Mouse (Mus musculus) megakaryocyte, embryonic 14.5 days (primary cell): ENCODE results near the gene Plscr5. TPM values are rescaled to one million over a fixed set of nuclear protein-coding genes. Genes with fewer than 3 reads are reported as not detected.

Experiments
- H3K27me3 ChIP-seq: replicated peaks from 2 replicates; pipeline ENCODE3; 2012; ENCODE audit warnings: inconsistent platforms
- H3K36me3 ChIP-seq: replicated peaks from 2 replicates; pipeline ENCODE3; 2012; ENCODE audit warnings: low read length, inconsistent platforms, mixed read lengths
- H3K4me1 ChIP-seq: 2 replicates; pipeline ENCODE4 v1.6.1; 2012; ENCODE audit warnings: inconsistent platforms
- H3K4me3 ChIP-seq: replicated peaks from 2 replicates; pipeline ENCODE3; 2012; ENCODE audit warnings: moderate library complexity, mild to moderate bottlenecking, inconsistent platforms
- H3K9me3 ChIP-seq: 2 replicates; pipeline ENCODE4 v1.6.1; 2012; ENCODE audit warnings: inconsistent platforms
- FLI1 ChIP-seq: IDR thresholded peaks from 2 replicates; pipeline ENCODE4 v1.6.1; 2012; ENCODE audit warnings: low read length, inconsistent platforms, mixed read lengths
- GATA1 ChIP-seq: IDR thresholded peaks from 3 replicates; pipeline ENCODE4 v1.6.1; 2012; ENCODE audit warnings: mixed read lengths, low read length, inconsistent platforms, borderline replicate concordance
- polyA plus RNA-seq: library from polyadenylated mRNA; stranded (reverse); fragments of >175 nt; gene quantifications from 2 replicates; pipeline ENCODE4 v1.2.3, GENCODE M21; 2012; ENCODE audit warnings: low replicate concordance; ENCODE audit not compliant: insufficient read depth

Gene Plscr5
- polyA plus RNA-seq, 1 experiment, result not detected

- Histone ChIP-seq H3K4me3 (no peak overlapping the region), H3K27me3 (no peaks in the 10 kb centered on the region), H3K36me3 (no peaks in the 10 kb centered on the region), H3K9me3 (no peaks in the 10 kb centered on the region), H3K4me1 (peaks cover 45% of the 10 kb centered on the region)
- TF ChIP-seq GATA1, result no peak
- no peak for TF ChIP-seq FLI1
Observed at GRCm38 (mm10) chr9:92226127-92226655, 33.5 kb downstream of the Plscr5 start.

- no peaks in the 10 kb centered on the region for H3K27me3 ChIP-seq
- H3K9me3 ChIP-seq, result no peaks in the 10 kb centered on the region
- H3K36me3 ChIP-seq, result no peaks in the 10 kb centered on the region
- TF ChIP-seq FLI1, result no peak
- no peak for TF ChIP-seq GATA1
- no peak overlapping the region for H3K4me3 ChIP-seq
- peaks cover 41% of the 10 kb centered on the region for H3K4me1 ChIP-seq
Observed at GRCm38 (mm10) chr9:92226795-92227194, 34.1 kb downstream of the Plscr5 start.

- Histone ChIP-seq H3K36me3 (no peaks in the 10 kb centered on the region), H3K9me3 (no peaks in the 10 kb centered on the region), H3K4me3 (no peak overlapping the region), H3K27me3 (no peaks in the 10 kb centered on the region), H3K4me1 (peaks cover 38% of the 10 kb centered on the region)
- TF ChIP-seq FLI1, result no peak
- TF ChIP-seq GATA1, result no peak
Observed at GRCm38 (mm10) chr9:92228867-92229832, 36.4 kb downstream of the Plscr5 start.

- Histone ChIP-seq H3K36me3 (no peaks in the 10 kb centered on the region), H3K27me3 (no peaks in the 10 kb centered on the region), H3K9me3 (no peaks in the 10 kb centered on the region), H3K4me1 (peaks cover 37% of the 10 kb centered on the region), H3K4me3 (no peak overlapping the region)
- TF ChIP-seq GATA1 (no peak), FLI1 (no peak)
Observed at GRCm38 (mm10) chr9:92229833-92230205, 37.1 kb downstream of the Plscr5 start.

- Histone ChIP-seq H3K9me3 (no peaks in the 10 kb centered on the region), H3K4me1 (peaks cover 9% of the 10 kb centered on the region), H3K36me3 (no peaks in the 10 kb centered on the region), H3K4me3 (no peak overlapping the region), H3K27me3 (no peaks in the 10 kb centered on the region)
- TF ChIP-seq FLI1 (no peak), GATA1 (no peak)
Observed at GRCm38 (mm10) chr9:92234901-92235458, 42.2 kb downstream of the Plscr5 start.

- TF ChIP-seq FLI1, result no peak
- peaks cover 19% of the 10 kb centered on the region for H3K4me1 ChIP-seq
- H3K9me3 ChIP-seq, result no peaks in the 10 kb centered on the region
- H3K36me3 ChIP-seq, result peaks cover 11% of the 10 kb centered on the region
- peak overlapping the region; percentile 95 for H3K4me3 ChIP-seq
- H3K27me3 ChIP-seq, result no peaks in the 10 kb centered on the region
Observed at GRCm38 (mm10) chr9:92248773-92249446, 56.2 kb downstream of the Plscr5 start.

- H3K4me3 ChIP-seq, result peak within 1 kb of the TSS; percentile 95
- H3K36me3 ChIP-seq, result peaks cover 15% of the 10 kb centered on the region
- H3K27me3 ChIP-seq, result no peaks in the 10 kb centered on the region
- TF ChIP-seq FLI1 (no peak), GATA1 (no peak)
- peaks cover 23% of the 10 kb centered on the region for H3K4me1 ChIP-seq
- no peaks in the 10 kb centered on the region for H3K9me3 ChIP-seq
Observed at GRCm38 (mm10) chr9:92249447-92249852, 56.7 kb downstream of the Plscr5 start, which contains the start of gene Plscr1. TSS of gene Plscr1 (plus strand) at chr9:92249750.

GRCm38 (mm10) chr9:92249987-92250772 lies 57.4 kb downstream of the Plscr5 start:
- Histone ChIP-seq H3K4me3 (peak overlapping the region; percentile 95), H3K4me1 (peaks cover 29% of the 10 kb centered on the region), H3K36me3 (peaks cover 20% of the 10 kb centered on the region), H3K9me3 (no peaks in the 10 kb centered on the region), H3K27me3 (no peaks in the 10 kb centered on the region)
- TF ChIP-seq FLI1 (no peak), GATA1 (no peak)

- TF ChIP-seq GATA1 (no peak), FLI1 (no peak)
- peaks cover 37% of the 10 kb centered on the region for H3K36me3 ChIP-seq
- H3K4me1 ChIP-seq, result peaks cover 44% of the 10 kb centered on the region
Observed at GRCm38 (mm10) chr9:92252718-92253117, 60.0 kb downstream of the Plscr5 start.

More at GRCm38 (mm10) chr9:92252718-92253117, 60.0 kb downstream of the Plscr5 start:
- Histone ChIP-seq H3K9me3 (no peaks in the 10 kb centered on the region), H3K4me3 (peak overlapping the region; percentile 95), H3K27me3 (no peaks in the 10 kb centered on the region)
